Mouse (Mus musculus) layer of hippocampus, postnatal 25 days (tissue): ENCODE measurements at regions not wholly inside any gene's neighbourhood (a gene's known extent, or its start where the extent isn't known, plus 50 kb on each side); places are given as distances from the start of the nearest gene placed in this dataset.

Experiments
- DNase-seq, 2 experiments: peaks; one replicate each; pipeline ENCODE4 v3.0.0; 2022; ENCODE audit warnings: mixed read lengths in 2 of 2, low spot score in 1 of 2; ENCODE audit errors: extremely low spot score in 1 of 2

DNA sequence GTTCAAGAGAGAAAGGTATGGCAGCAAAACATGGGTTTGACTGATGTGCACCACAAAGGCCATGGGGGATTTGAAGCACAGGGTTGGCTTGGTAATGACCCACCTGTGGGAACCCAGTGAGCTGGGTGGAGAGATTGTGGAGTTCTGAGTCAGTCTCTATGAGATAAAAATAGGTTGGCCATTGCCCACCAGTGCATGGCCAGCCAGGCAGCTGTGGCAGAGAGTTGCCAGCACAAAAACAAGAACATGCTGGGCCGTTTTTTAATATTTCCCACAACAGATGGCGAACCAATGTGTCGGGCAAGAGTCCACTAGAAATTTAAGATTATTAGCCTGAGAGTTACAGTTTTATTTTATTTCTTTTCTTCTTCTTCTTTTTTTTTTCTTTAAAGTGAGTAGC lies 205.6 kb upstream of the Arhgap24 start:
- DNase-seq: no peak

DNA sequence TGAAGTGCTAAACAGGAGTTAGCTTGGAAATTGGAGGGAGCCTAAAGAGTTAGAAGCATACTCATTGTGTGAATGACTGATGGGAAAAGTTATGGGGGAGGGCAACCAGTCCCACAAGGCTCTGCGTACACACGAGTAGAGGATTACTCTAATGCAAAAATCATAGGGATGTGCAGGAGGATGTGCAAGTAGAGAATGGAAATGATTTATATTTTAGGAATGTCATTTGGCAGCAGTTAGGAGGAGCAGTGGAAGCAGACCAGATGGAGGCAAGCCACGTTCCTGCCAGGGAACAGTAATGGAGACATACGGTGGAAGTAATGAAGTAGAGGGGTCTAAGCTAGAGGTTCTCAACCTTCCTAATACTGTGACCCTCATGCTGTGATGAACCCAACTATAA lies 194.1 kb upstream of the Arhgap24 start:
- DNase-seq: no peak

- no peak for DNase-seq
Measured at GRCm38 (mm10) chr5:102290866-102291265, 190.3 kb upstream of the Arhgap24 start.

- DNase-seq: no peak
Measured at GRCm38 (mm10) chr5:102295564-102295963, 185.6 kb upstream of the Arhgap24 start.

DNA sequence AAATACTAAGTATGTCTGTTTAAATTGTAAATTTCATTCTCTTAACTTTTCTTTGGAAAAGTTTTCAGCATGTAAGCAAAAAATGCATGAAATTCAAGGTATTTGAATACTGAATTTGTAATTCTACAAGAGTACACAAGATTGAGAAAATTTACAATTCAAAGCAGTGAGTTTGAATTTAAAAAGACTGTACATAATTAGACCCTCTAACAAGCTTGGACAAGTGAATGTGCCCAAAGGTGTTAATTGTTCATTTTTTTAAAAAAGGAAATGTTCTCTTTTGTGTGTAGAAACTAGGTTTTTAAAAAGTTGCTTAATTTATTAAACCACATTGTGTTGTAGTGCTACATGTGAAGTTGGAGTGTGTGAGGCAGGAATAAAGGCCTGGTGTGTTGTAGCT lies 174.9 kb upstream of the Arhgap24 start:
- DNase-seq: no peak

DNA sequence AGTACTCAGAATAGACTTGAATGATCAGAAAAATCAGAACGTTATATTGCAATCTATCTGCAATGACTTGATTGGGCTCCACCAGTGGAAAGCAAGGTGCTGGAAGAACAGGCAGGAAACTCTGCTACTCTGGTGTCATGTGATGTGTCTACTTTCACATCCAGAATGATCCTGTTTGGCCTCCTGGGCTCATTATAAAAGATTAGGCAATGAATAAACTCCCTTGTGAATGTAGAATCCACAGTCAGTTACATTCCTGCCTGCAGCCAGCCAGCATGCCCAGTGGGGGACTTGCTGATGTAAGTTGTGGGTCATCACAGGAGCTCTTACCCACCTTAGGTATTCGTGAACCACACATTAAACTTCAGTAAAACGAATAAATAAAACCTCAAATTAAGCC lies 174.5 kb upstream of the Arhgap24 start:
- DNase-seq: no peak

GRCm38 (mm10) chr5:102311570-102311969 lies 169.6 kb upstream of the Arhgap24 start:
- no peak for DNase-seq

GRCm38 (mm10) chr5:102328197-102328784 lies 152.9 kb upstream of the Arhgap24 start:
- peak in 1 of 2 experiments; percentile 3 for DNase-seq

GRCm38 (mm10) chr5:102333894-102334293 lies 147.3 kb upstream of the Arhgap24 start:
- no peak for DNase-seq

DNA sequence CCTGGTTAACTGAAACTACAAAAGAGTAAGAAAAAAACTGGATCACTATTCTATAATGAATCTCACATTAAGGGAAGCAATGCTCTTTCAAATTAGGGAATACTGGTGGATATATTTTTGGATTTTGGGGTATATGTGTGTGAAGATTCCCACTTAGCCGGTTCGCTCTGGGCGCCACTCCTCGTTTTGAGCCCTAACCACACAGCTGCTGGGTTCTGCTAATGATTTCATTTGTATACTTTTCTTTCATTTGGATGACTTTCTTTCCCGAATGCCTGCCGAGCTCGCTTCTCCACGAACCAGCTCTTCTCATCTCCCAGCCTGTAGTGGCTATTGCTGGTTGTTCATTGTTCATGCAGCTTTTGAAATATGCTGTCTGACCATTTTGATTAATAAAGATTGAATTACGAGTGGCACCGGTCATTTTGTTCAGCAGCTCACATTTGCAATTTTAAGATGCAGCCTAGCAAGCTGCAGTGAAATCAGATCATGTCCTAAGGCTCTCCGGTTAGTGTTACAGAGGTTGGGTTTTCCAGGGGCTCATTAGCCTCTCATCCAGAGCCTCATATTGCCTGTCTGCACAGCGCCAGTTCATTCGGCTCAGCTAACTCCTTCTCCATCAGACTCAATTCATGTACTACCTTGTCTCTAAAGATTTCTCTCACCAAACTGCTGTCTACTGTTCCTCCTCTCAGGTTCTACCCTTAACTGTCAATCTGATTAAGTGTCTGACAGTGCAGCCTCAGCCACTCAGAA lies 146.6 kb upstream of the Arhgap24 start:
- DNase-seq: no peak

GRCm38 (mm10) chr5:102366481-102366880 lies 114.7 kb upstream of the Arhgap24 start:
- no peak for DNase-seq

GRCm38 (mm10) chr5:102373309-102373971 lies 107.8 kb upstream of the Arhgap24 start:
- DNase-seq: no peak

DNA sequence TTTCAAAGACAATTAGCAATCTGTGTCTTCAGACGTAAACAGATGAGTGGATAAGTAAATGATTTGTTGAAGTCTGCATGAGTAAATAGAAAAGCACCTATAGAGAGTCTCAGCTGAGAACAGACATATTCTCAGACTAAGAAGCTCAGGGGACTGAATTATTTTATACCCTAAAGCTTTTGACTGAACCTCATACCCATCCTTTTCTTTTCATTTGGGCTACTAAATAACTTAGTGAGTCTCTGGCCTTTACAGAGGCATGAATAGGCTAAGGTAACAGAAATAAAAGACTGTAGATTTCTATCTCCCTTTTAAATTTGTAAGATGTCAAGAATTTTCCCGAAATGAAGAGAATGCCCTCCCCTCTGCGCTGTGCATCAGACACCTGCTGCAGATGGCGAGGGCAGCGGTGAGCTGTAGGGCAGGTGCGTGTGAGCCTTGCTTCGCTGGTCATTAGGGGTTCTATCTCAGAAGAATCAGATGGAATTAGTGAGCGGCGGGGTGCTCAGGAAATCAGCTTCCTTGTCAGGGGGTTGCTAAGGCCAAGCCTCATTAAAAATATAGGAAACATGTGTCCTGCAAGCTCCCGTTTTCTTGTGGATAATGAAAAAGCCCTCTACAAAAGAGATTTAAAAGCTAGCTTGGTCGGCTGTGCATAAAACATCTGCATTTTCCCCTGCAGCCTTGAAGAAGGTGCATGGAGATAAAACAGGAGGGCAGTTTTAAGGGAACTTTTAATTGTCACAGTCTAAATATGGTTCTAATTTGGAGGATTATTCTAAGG lies 107.0 kb upstream of the Arhgap24 start:
- no peak for DNase-seq

- no peak for DNase-seq
Measured at GRCm38 (mm10) chr5:102375339-102375738, 105.9 kb upstream of the Arhgap24 start.

GRCm38 (mm10) chr5:102393941-102394340 lies 87.2 kb upstream of the Arhgap24 start:
- no peak for DNase-seq

DNA sequence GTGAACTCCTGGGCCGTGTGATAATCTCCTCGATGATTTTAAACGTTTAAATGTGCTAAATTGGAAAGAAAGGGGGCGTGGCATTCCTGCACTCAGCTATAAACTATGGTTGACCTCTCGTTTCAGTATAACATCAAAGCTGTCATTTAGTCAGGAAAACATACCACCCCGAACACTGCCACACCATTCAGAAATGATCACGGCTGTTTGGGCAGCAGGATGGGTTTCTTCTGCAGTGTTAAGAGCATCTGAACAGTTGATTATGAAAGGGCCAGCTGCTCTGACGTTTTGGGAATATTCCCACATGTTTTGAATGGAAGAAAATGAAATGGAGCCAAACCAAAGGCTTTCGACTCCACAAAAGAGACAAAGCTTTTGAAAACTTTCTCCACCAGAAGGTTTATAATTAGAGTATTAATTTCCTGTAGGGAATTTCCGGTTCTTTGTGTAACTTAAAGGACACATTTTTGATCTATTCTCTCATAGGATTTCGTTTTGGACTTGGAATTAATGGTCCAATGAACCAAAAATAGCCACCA lies 85.5 kb upstream of the Arhgap24 start:
- DNase-seq: no peak

GRCm38 (mm10) chr5:102399006-102399405 lies 82.2 kb upstream of the Arhgap24 start:
- no peak for DNase-seq

- DNase-seq: no peak
Measured at GRCm38 (mm10) chr5:102417642-102418041, 63.5 kb upstream of the Arhgap24 start.

GRCm38 (mm10) chr5:102419089-102419488 lies 62.1 kb upstream of the Arhgap24 start:
- no peak for DNase-seq

- no peak for DNase-seq
Measured at GRCm38 (mm10) chr5:102424636-102425242, 56.5 kb upstream of the Arhgap24 start.
